Mouse (Mus musculus) right cerebral cortex, postnatal 10 days (tissue): ENCODE data around the gene Rps26.
"Not testable (repeated sequence)": the region's sequence is repeated elsewhere in the genome, so short reads cannot be mapped to it uniquely, and the experiment has no call there.

Experiments
- DNase-seq, 2 experiments: peaks; one replicate each; pipeline ENCODE4 v3.0.0; 2021; ENCODE audit warnings: low spot score in 2 of 2

The Rps26 gene

GRCm38 (mm10) chr10:128641871-128642270 lies 15.3 kb upstream of the Rps26 start:
- DNase-seq, result no peak

DNA sequence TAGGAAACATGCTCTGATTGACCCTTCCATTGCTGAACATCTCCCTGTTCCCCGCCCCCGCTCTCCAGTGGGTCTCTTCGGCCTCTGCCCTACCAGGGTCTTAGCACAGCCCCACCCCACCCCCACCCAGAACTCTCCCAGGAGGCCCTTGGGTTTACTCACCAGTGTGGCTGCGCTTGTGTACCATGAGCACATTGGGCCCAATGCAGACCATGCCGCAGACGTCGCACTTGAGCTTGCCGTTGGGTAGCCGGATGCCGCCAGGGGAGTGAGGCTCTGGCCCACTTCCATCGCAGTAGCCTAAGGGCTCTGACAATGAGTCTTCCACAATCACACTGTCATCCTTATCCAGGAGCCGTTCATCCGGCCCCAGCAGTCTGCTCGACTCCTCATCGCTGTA lies 14.3 kb upstream of the Rps26 start:
- DNase-seq, result no peak

DNA sequence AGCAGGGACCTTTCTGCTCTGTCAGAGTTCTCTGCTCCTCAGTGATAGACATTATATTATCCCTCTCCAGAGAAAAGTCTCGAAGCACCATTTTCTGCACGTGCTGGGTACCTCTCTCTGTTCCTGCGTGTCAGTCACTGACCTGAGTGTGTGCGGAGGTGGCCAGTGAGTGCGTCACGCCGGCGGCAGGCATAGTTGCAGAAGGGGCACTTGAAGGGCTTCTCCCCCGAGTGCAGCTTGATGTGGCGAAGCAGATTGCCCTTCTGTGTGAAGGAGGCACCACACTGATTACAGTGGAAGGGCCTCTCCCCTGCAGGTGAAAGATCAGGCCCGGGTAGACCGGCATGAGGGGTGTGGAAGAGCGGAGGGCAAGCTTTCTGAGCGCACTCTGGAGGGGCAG lies 13.5 kb upstream of the Rps26 start:
- DNase-seq, result no peak

DNA sequence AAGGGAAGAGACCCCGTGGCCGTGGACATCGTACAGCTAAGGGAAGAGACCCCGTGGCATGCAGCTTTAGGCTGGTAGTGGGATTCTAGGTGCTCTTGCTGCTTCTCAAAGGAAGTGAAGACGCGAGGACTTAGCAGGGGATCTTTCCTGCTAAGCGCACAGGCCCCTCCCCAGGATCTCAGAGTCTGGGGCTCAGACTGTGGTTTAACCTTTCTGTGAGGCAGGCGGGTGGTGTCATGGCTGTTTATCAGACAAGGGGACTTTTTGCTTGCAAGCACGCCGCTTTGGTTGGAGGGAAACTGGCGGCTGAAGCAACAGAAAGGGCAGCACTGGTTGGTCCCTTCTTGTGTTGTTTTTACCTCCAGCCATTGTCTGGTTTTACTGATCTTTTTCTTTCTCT lies 10.5 kb upstream of the Rps26 start:
- DNase-seq, result no peak

DNA sequence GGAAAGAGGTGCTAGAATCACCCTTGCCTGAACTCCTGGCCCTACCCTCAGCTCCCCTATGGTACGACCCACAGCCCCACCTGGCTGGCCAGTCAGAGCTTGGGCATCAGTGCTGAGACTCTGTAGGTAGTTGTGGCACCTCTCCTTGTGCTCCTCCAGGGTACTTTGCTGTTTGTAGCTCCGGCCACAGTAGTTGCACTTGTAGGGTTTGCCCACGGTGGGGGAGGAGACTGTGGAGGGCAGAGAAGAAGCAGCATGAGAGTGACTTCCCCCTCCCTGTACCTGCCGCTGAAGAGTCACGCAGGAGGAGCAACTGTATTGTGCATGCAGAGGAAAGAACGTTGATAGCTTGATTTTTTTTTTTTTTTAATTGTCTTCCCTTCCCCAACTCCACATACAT lies 10.0 kb upstream of the Rps26 start:
- DNase-seq, result no peak

GRCm38 (mm10) chr10:128635697-128636096 lies 9.2 kb upstream of the Rps26 start:
- DNase-seq, result no peak

GRCm38 (mm10) chr10:128631571-128631970 lies 5.0 kb upstream of the Rps26 start:
- no peak for DNase-seq

DNA sequence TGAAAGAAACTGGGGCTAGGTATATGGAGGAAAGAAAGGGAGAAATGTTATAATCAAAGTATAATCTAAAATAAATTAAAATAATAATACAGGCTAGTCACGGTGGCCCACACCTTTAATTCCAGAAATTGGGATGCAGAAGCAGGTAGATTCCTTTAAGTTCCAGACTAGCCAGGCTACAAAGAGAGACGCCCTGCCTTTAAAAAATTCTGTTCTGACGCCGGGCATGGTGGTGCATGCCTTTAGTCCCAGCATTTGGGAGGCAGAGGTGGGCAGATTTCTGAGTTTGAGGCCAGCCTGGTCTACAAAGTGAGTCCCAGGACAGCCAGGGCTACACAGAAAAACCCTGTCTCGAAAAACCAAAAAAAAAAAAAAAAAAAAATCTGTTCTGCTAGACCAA lies 3.8 kb upstream of the Rps26 start:
- DNase-seq, result not testable (repeated sequence)

DNA sequence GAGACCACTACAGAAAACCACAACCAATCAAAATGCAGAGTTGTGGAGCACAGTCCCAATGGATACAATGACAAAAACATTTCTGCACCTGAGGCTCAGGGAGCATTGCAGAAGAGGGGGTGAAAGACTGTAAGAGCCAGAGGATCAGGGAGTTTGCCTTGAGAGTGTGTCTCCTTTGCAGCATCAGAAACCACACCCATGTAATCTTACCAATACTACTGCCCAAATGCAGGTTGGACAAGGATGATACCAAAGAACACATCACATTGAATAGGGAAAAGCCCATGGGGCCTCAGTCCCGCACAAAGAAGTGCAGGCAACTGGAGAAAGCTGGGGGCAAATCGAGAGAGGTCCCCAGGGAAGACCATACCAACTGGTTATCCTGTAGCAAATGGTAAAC lies 3.2 kb upstream of the Rps26 start:
- no peak for DNase-seq

GRCm38 (mm10) chr10:128627398-128628317 lies 1.1 kb upstream of the Rps26 start:
- no peak for DNase-seq

DNA sequence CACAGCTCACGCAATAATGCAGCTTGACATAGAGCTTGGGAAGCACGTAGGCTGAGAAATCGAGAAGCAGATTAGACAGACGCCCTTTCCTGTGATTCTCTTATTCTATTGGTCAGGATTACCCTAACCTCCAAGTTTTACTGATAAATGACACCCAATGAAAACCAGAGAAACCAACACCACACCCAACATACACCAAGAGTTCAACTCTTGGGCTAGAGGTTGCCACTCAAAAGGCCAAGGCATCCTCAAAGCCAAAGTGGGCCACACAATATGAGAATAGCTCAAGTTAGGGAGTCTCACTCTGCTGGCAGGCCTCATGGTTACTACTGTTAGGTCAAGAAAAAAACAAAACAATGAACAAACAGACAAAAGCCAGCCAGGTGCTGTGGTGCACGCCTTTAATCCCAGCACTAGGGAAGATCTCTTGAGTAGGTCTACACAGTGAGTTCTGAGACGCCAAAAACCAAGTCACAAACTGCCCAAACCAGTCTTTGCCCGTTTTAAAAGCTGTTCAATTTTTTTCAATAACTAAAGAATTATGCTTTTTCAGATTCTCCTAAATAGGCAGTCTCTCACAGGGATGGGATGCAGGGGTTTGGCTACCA lies 1.2 kb downstream of the Rps26 start:
- DNase-seq, result no peak

- not testable (repeated sequence) for DNase-seq
These were observed 3.4 kb downstream of the Rps26 start for GRCm38 (mm10) chr10:128623106-128623613.

GRCm38 (mm10) chr10:128622702-128623101 lies 3.8 kb downstream of the Rps26 start:
- DNase-seq, result no peak

- no peak for DNase-seq
These were observed 4.5 kb downstream of the Rps26 start for GRCm38 (mm10) chr10:128621986-128622520.

GRCm38 (mm10) chr10:128620241-128620640 lies 6.3 kb downstream of the Rps26 start:
- no peak for DNase-seq

DNA sequence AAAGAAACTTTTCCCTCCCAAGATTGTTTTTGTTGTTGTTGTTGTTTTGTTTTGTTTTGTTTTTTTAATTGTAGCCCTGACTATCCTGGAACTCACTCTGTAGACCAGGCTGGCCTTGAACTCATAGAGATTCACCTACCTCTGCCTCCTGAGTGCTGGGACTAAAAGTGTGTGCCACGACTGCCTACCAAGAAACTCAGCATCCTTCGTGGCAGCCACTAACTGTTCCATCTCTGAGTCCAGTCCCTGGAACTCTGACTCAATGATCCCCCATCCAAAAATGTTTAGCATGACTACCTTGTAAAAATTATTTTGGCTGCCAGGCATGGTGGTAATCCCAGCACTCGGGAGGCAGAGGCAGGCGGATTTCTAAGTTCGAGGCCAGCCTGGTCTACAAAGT lies 7.4 kb downstream of the Rps26 start:
- not testable (repeated sequence) for DNase-seq

- no peak for DNase-seq
These were observed 8.0 kb downstream of the Rps26 start for GRCm38 (mm10) chr10:128618570-128618969.

DNA sequence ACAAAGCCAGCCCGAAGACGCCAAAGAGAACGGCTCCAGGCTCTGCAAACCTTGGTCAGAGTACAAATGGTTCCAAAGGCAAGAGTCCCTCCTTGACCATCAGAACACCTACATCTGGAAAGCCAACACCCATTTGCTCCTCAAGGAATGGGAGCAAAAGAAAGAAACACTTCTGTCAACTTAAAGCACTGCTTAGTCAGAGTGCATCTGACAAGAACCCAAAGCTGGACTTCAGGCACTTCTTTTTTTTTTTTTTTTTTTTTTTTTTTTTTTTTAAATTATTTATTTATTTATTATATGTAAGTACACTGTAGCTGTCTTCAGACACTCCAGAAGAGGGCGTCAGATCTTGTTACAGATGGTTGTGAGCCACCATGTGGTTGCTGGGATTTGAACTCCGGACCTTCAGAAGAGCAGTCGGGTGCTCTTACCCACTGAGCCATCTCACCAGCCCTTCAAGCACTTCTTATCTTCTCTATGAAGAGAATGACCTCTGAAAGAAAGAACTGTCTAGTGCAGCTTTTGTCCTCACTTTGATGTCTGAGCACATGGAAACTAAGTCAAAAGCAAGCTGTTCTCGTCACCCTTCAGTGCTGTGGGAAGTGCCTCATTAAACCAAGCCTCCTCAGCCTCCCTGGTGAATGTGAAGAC lies 10.6 kb downstream of the Rps26 start:
- DNase-seq, result not testable (repeated sequence)

DNA sequence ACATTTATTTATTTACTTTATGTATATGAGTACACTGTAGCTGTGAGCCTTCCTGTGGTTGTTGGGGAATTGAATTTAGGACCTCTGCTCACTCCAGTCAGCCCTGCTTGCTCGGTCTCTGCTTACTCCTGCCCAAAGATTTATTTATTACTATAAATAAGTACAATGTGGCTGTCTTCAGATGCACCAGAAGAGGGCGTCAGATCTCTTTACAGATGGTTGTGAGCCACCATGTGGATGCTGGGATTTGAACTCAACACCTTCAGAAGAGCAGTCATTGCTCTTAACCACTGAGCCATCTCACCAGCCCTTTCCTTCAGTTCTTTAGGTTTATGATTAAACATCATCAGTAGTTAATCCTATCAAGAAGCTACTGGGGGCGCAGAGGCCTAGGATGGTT lies 11.6 kb downstream of the Rps26 start:
- no peak for DNase-seq

DNA sequence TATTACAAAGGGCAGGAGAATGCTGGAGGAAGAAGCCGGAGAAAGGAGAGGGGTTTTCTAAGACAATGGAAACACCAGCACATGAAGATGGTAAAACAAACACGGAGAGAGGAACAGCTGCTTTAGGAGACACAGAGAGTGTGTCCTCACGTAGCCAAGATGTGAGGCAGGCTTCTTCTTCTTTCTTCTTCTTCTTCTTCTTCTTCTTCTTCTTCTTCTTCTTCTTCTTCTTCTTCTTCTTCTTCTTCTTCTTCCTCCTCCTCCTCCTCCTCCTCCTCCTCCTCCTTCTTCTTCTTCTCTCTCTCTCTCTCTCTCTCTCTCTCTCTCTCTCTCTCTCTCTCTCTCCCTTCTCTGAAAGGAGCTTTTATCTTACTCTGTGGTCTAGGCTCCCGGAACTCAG lies 12.7 kb downstream of the Rps26 start:
- DNase-seq, result not testable (repeated sequence)

- no peak for DNase-seq
These were observed 13.4 kb downstream of the Rps26 start for GRCm38 (mm10) chr10:128613154-128613440.

DNA sequence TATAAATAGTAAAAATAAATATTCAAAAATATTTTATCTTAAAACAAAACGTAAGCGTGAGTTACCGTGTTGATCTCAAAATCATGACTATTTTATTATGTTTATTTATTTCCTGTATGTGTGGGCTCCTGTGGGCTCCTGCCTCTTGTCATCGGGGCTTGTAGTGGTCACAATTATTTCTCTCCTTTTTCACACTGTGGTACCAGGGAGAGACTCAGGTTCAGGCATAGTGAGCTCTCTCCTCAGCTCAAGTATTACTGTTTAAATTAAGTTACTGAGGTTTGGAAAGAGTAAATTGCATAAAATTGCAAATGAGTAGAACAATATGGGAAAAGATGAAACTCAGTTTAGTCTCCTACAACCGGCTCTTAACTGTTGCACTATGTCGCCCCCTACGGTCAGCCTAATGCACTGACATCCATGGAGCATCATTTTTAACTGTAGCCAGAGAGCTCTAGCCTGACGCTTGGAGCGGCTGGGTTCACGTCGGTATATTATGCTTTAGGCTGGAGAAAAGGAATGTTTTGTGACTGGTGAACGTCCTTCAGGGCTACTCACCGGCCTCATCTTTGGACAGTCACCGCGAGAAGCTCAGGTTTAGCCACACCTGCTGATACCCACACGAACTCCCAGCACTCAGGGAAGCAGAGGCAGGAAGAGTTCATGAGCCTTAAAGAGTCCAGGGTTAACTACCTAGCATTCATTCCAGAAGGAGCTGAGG lies 14.0 kb downstream of the Rps26 start:
- DNase-seq, result peak; percentile 87 to 90
